Mouse (Mus musculus) ES-E14 (cell line): ENCODE results near the gene Hist1h2bk.

Source experiments
- CHD2 ChIP-seq: IDR thresholded peaks from 2 replicates; pipeline ENCODE4 v1.6.1; 2014; ENCODE audit warnings: mild to moderate bottlenecking, low read depth, low read length, inconsistent platforms
- HCFC1 ChIP-seq: IDR thresholded peaks from 2 replicates; pipeline ENCODE4 v1.6.1; 2012; ENCODE audit warnings: low read length, inconsistent platforms, borderline replicate concordance; ENCODE audit not compliant: insufficient read depth
- MAFK ChIP-seq: IDR thresholded peaks from 2 replicates; pipeline ENCODE4 v1.6.1; 2014; ENCODE audit warnings: mild to moderate bottlenecking, low read depth, low read length, inconsistent platforms; ENCODE audit not compliant: insufficient read depth
- ZC3H11A ChIP-seq: IDR thresholded peaks from 2 replicates; pipeline ENCODE4 v1.6.1; 2012; ENCODE audit warnings: low read depth, mild to moderate bottlenecking, inconsistent platforms, low read length, borderline replicate concordance
- ZNF384 ChIP-seq: IDR thresholded peaks from 2 replicates; pipeline ENCODE4 v1.6.1; 2012; ENCODE audit warnings: low read depth, low read length, inconsistent platforms

DNA sequence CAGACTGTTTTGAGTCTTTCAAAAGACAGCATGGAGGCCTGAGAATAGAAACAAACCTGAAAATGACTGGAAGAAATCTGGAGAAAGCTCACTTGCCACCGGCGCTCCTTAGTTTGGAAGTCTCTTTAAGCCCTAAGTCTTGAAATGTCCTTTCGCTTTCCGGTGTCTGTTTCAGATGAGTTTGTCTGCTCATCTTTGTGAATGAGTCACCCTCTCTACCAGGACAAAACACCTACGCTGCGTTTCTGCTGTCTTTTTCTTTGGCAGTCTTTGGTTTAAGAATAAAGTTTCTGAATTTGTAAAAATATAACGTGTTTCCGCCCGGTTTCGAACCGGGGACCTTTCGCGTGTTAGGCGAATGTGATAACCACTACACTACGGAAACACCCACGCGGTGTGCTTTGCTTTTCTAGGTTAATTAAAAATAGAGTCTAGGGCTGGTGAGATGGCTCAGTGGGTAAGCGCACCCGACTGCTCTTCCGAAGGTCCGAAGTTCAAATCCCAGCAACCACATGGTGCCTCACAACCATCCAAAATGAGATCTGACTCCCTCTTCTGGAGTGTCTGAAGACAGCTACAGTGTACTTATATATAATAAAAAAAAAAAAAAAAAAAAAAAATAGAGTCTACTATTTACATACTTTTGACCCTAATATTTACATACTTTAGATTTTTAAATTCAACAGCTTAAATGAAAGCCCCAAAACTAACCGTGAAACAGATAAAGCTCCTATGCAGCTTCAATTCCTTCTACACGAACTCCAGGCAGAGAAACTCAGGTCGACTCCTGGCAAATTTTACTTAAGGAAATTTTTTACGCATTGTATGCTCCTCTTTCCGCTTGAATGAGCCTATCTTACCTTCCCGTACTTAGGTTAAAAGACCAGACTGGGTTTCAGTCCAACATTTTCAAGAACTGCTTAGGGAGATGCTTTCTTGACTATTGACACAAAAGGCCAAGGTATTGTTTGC, 19.9 kb upstream of the Hist1h2bk start:
- TF ChIP-seq ZNF384 (peak; percentile 95), CHD2 (no peak), MAFK (peak; percentile 89), ZC3H11A (no peak), HCFC1 (no peak)
